ENCODE assay signal across 25 mouse cellular contexts in genomic region chr12:116533281-116533680, GRCm38 (mm10). TPM values are rescaled to one million over a fixed set of nuclear protein-coding genes. Genes with fewer than 3 reads are reported as not detected.
DNase-seq lines count a peak whose midpoint lies in the region; ATAC-seq and TF ChIP-seq lines count a peak whose summit lies in the region.
"Had no signal": no experiment of that assay in that cellular context is flagged by ENCODE, and none has a peak within 500 bp of the region (broad histone marks: within the 10 kb centered on the region; RNA-seq: fewer than 3 reads in every experiment).

No protein-coding gene starts in this region.

- H3K9ac ChIP-seq in forebrain, postnatal 0 days, result no peak overlapping the region
- H3K9ac ChIP-seq in forebrain, embryonic 14.5 days (ENCODE audit: low read length), result no peak overlapping the region
- H3K9ac ChIP-seq in kidney, embryonic 16.5 days (replicated peaks; ENCODE audit: low read length), result no peak overlapping the region
- H3K9ac ChIP-seq: embryonic facial prominence, embryonic 15.5 days; forebrain, embryonic 13.5 days; heart, embryonic 13.5 days; hindbrain, embryonic 12.5 days; kidney, embryonic 15.5 days; limb, embryonic 12.5 days; liver, embryonic 12.5 days; neural tube, embryonic 15.5 days had no signal

- H3K27me3 ChIP-seq in forebrain, postnatal 0 days (ENCODE audit: insufficient read depth, low read length), result no peaks in the 10 kb centered on the region
- H3K27me3 ChIP-seq in forebrain, embryonic 14.5 days (replicated peaks; ENCODE audit: control insufficient read depth, insufficient read depth, low read length), result no peaks in the 10 kb centered on the region
- no peaks in the 10 kb centered on the region for H3K27me3 ChIP-seq in kidney, embryonic 16.5 days (ENCODE audit: insufficient read depth, low read length)
- H3K27me3 ChIP-seq: embryonic facial prominence, embryonic 15.5 days; forebrain, embryonic 13.5 days; heart, embryonic 13.5 days; hindbrain, embryonic 12.5 days; kidney, embryonic 15.5 days; limb, embryonic 12.5 days; liver, embryonic 12.5 days; neural tube, embryonic 15.5 days had no signal

- DNase-seq in forebrain, postnatal 0 days, result peak; percentile 14
- DNase-seq in forebrain, embryonic 14.5 days (ENCODE audit: low spot score), result no peak
- peak; percentile 92 for DNase-seq in brain, adult 2 months (ENCODE audit: low read depth, low spot score)
- DNase-seq in cerebellum, adult 18-20 months, result peak; percentile 71 to 83
- DNase-seq in cerebellum, postnatal 14 days, result peak; percentile 64 to 78
- no peak for DNase-seq in thymus, postnatal 0 days (ENCODE audit: low spot score)
- DNase-seq: adrenal gland, postnatal 25 days; gastrocnemius, postnatal 25 days; heart, adult 2 months; heart, postnatal 14 days; lung, adult 18-20 months; lung, postnatal 10 days; thymus, adult 2 months had no signal

- 0 out of 2 replicates have a peak, but pooled peaks cover 3% of the 10 kb centered on the region for H3K36me3 ChIP-seq in forebrain, postnatal 0 days (ENCODE audit: insufficient read depth)
- H3K36me3 ChIP-seq in forebrain, embryonic 14.5 days (ENCODE audit: control insufficient read depth, insufficient read depth, low read length), result no peaks in the 10 kb centered on the region
- H3K36me3 ChIP-seq in kidney, embryonic 16.5 days (ENCODE audit: insufficient read depth, low read length), result no peaks in the 10 kb centered on the region
- H3K36me3 ChIP-seq: embryonic facial prominence, embryonic 15.5 days; heart, embryonic 13.5 days; hindbrain, embryonic 12.5 days; kidney, embryonic 15.5 days; limb, embryonic 12.5 days; liver, embryonic 12.5 days; midbrain, embryonic 10.5 days; neural tube, embryonic 15.5 days had no signal

- no peak for TF ChIP-seq CTCF in forebrain, postnatal 0 days (IDR thresholded peaks at IDR 0.05; ENCODE audit: low read depth)

- H3K9me3 ChIP-seq in forebrain, postnatal 0 days (ENCODE audit: low read length), result no peaks in the 10 kb centered on the region
- no peaks in the 10 kb centered on the region for H3K9me3 ChIP-seq in forebrain, embryonic 14.5 days (replicated peaks; ENCODE audit: control insufficient read depth, low read length)
- H3K9me3 ChIP-seq in kidney, embryonic 16.5 days (ENCODE audit: low read length), result no peaks in the 10 kb centered on the region
- H3K9me3 ChIP-seq: embryonic facial prominence, embryonic 15.5 days; forebrain, embryonic 13.5 days; heart, embryonic 13.5 days; hindbrain, embryonic 12.5 days; kidney, embryonic 15.5 days; limb, embryonic 12.5 days; liver, embryonic 12.5 days; midbrain, embryonic 10.5 days; neural tube, embryonic 15.5 days had no signal

- peak; percentile 45; the same call in 1 of the 2 replicates for ATAC-seq in forebrain, postnatal 0 days
- no peak for ATAC-seq in forebrain, embryonic 14.5 days
- ATAC-seq in kidney, embryonic 16.5 days (ENCODE audit: low FRiP score, low TSS enrichment), result no peak
- ATAC-seq: forebrain, embryonic 13.5 days; intestine, postnatal 0 days; liver, embryonic 12.5 days had no signal

- H3K4me2 ChIP-seq in forebrain, postnatal 0 days (ENCODE audit: low read depth), result no peak overlapping the region
- H3K4me2 ChIP-seq in forebrain, embryonic 14.5 days (ENCODE audit: low read length), result no peak overlapping the region
- H3K4me2 ChIP-seq in kidney, embryonic 16.5 days (replicated peaks; ENCODE audit: low read depth, low read length), result no peak overlapping the region
- H3K4me2 ChIP-seq: embryonic facial prominence, embryonic 15.5 days; forebrain, embryonic 13.5 days; heart, embryonic 13.5 days; hindbrain, embryonic 12.5 days; kidney, embryonic 15.5 days; limb, embryonic 12.5 days; liver, embryonic 12.5 days; neural tube, embryonic 15.5 days had no signal

- no peaks in the 10 kb centered on the region for H3K4me1 ChIP-seq in forebrain, postnatal 0 days (ENCODE audit: insufficient read depth)
- no peaks in the 10 kb centered on the region for H3K4me1 ChIP-seq in forebrain, embryonic 14.5 days (ENCODE audit: control insufficient read depth, insufficient read depth, low read length)
- no peaks in the 10 kb centered on the region for H3K4me1 ChIP-seq in kidney, embryonic 16.5 days (ENCODE audit: insufficient read depth, low read length)
- H3K4me1 ChIP-seq: embryonic facial prominence, embryonic 15.5 days; forebrain, embryonic 13.5 days; heart, embryonic 13.5 days; hindbrain, embryonic 12.5 days; kidney, embryonic 15.5 days; limb, embryonic 12.5 days; liver, embryonic 12.5 days; midbrain, embryonic 10.5 days; neural tube, embryonic 15.5 days had no signal

- no peak overlapping the region for H3K27ac ChIP-seq in forebrain, postnatal 0 days (ENCODE audit: low read depth, low read length)
- H3K27ac ChIP-seq in forebrain, embryonic 14.5 days (ENCODE audit: low read depth, low read length), result no peak overlapping the region
- H3K27ac ChIP-seq in kidney, embryonic 16.5 days (ENCODE audit: low read length), result no peak overlapping the region
- H3K27ac ChIP-seq: embryonic facial prominence, embryonic 15.5 days; forebrain, embryonic 13.5 days; heart, adult 2 months; heart, embryonic 13.5 days; hindbrain, embryonic 12.5 days; kidney, embryonic 15.5 days; limb, embryonic 12.5 days; liver, embryonic 12.5 days; midbrain, embryonic 10.5 days; neural tube, embryonic 15.5 days had no signal

- no peak overlapping the region for H3K4me3 ChIP-seq in forebrain, postnatal 0 days (ENCODE audit: low read depth, low read length)
- no peak overlapping the region for H3K4me3 ChIP-seq in forebrain, embryonic 14.5 days (ENCODE audit: low read depth, low read length)
- no peak overlapping the region for H3K4me3 ChIP-seq in kidney, embryonic 16.5 days (ENCODE audit: low read length)
- H3K4me3 ChIP-seq: embryonic facial prominence, embryonic 15.5 days; forebrain, embryonic 13.5 days; heart, adult 2 months; heart, embryonic 13.5 days; hindbrain, embryonic 12.5 days; kidney, embryonic 15.5 days; limb, embryonic 12.5 days; liver, embryonic 12.5 days; midbrain, embryonic 10.5 days; neural tube, embryonic 15.5 days had no signal

RNA-seq across cellular contexts. Expression of gene Ptprn2, which starts 47.8 kb away (rescaled TPM):
- 77.4 and 91.1 TPM in 2 replicates for total RNA-seq in forebrain, postnatal 0 days (2014; rRNA removed)
- 14.6 and 15.9 TPM in 2 replicates for polyA plus RNA-seq in forebrain, postnatal 0 days (2015; fragmentation: Nextera tagmentation; extraction: Ambion mirVana)
- polyA plus RNA-seq in forebrain, embryonic 14.5 days (2014; fragmentation: Nextera tagmentation; extraction: Ambion mirVana), result 4.1 and 7.3 TPM in 2 replicates
- 0.15 TPM in 1 of 2 replicates, not detected in the other for polyA plus RNA-seq in kidney, embryonic 16.5 days (2015; fragmentation: Nextera tagmentation; extraction: Ambion mirVana)
- polyA plus RNA-seq in thymus, postnatal 0 days (2015; fragmentation: Nextera tagmentation; extraction: Ambion mirVana), result 0.14 and 0.17 TPM in 2 replicates
- total RNA-seq: common myeloid progenitor, adult 5-6 weeks; gastrocnemius, postnatal 25 days had no signal
- polyA plus RNA-seq: liver, embryonic 12.5 days had no signal

Comparison
In these comparisons a context has a peak if more than half of its experiments do, and no peak if none do; other contexts are left out.
1. DNase-seq: peak in forebrain, postnatal 0 days (single experiment), brain, adult 2 months (single experiment), cerebellum, adult 18-20 months (2 of 2) and cerebellum, postnatal 14 days (2 of 2); none in forebrain, embryonic 14.5 days (single experiment) and thymus, postnatal 0 days (single experiment).